Mouse (Mus musculus): ENCODE measurements at regions not wholly inside any gene's neighbourhood (a gene's known extent, or its start where the extent isn't known, plus 50 kb on each side); places are given as distances from the start of the nearest gene placed in this dataset.

DNA sequence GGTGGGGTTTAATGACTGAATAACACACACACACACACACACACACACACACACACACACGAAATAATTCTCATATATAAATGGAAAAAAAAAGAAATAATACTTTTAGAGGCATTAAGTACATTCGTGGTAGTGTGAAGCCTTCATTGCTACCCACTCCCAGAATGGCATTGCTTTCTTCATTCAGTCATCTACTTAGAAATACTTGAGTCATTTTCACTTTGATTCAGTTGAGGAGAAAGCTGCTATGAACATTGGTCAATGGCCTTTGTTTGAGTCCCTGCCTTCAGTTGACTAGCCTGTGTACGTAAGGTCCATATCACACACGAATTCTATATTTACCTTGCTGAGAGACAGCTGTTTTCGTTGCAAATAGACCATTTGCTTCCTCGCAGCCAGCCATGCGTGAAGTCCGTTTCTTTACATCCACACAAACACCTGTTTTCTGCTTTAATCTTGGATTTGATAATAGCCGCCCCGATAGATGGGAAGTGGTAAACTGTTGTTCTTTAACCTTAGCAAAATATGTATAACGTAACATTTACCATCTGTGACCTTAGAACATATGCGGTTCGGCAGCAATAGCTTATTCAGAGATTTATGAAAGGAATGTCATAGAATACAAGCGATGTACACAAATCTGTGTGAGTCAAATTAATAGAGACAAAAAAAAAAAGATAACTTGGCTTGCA is 72.3 kb upstream of the Cpm start:
- TF ChIP-seq CTCF (IDR thresholded peaks at IDR 0.05; ENCODE audit: extremely low read depth, insufficient read depth, low read length) = no peak
- no peak for TF ChIP-seq POLR2A (IDR thresholded peaks at IDR 0.05; ENCODE audit: extremely low read depth, insufficient read depth, low read length)
